Mouse (Mus musculus): ENCODE measurements around the gene Alox12. TPM values are rescaled to one million over a fixed set of nuclear protein-coding genes. Genes with fewer than 3 reads are reported as not detected.

The Alox12 gene
- polyA plus RNA-seq, 1 experiment, result 0.47 TPM

- Histone ChIP-seq H3K4me3 (ENCODE audit: insufficient read depth, poor library complexity, severe bottlenecking) (no peak overlapping the region), H3ac (ENCODE audit: control insufficient read depth, insufficient read length, low read depth) (no peak overlapping the region), H3K79me2 (ENCODE audit: control insufficient read depth, insufficient read depth) (no peaks in the 10 kb centered on the region), H3K36me3 (ENCODE audit: control insufficient read depth, insufficient read depth) (no peaks in the 10 kb centered on the region), H3K27me3 (ENCODE audit: control insufficient read depth, insufficient read depth, insufficient read length) (no peaks in the 10 kb centered on the region), H3K79me3 (ENCODE audit: low read depth) (no peaks in the 10 kb centered on the region)
- no peak for TF ChIP-seq MAX (IDR thresholded peaks at IDR 0.05)
Observed at GRCm38 (mm10) chr11:70206801-70207200, 48.4 kb downstream of the Alox12 start.

GRCm38 (mm10) chr11:70201691-70202090, 53.5 kb downstream of the Alox12 start:
- no peaks in the 10 kb centered on the region for H3K27me3 ChIP-seq (ENCODE audit: control insufficient read depth, insufficient read depth, insufficient read length)
- no peak overlapping the region for H3ac ChIP-seq (ENCODE audit: control insufficient read depth, insufficient read length, low read depth)
- no peak for TF ChIP-seq USF1 (IDR thresholded peaks at IDR 0.05; ENCODE audit: low read depth)
- TF ChIP-seq CTCF (IDR thresholded peaks at IDR 0.05; ENCODE audit: control insufficient read depth, insufficient read depth, insufficient read length), result peak; percentile 86

GRCm38 (mm10) chr11:70200036-70200608, 55.0 kb downstream of the Alox12 start:
- Histone ChIP-seq H3K79me3 (ENCODE audit: low read depth) (peaks cover 3% of the 10 kb centered on the region), H3K27me3 (ENCODE audit: control insufficient read depth, insufficient read depth, insufficient read length) (no peaks in the 10 kb centered on the region), H3K36me3 (ENCODE audit: control insufficient read depth, insufficient read depth) (peaks cover 4% of the 10 kb centered on the region), H3K4me3 (ENCODE audit: insufficient read depth, poor library complexity, severe bottlenecking) (no peak overlapping the region), H3ac (ENCODE audit: control insufficient read depth, insufficient read length, low read depth) (peak overlapping the region; percentile 31), H3K79me2 (ENCODE audit: control insufficient read depth, insufficient read depth) (no peaks in the 10 kb centered on the region)
- TF ChIP-seq CEBPB (IDR thresholded peaks at IDR 0.05; ENCODE audit: low read depth), result no peak
- TF ChIP-seq USF1 (IDR thresholded peaks at IDR 0.05; ENCODE audit: low read depth), result peak; percentile 72

More at GRCm38 (mm10) chr11:70201691-70202090, 53.5 kb downstream of the Alox12 start:
- Histone ChIP-seq H3K79me3 (ENCODE audit: low read depth) (peaks cover 3% of the 10 kb centered on the region), H3K4me3 (ENCODE audit: insufficient read depth, poor library complexity, severe bottlenecking) (no peak overlapping the region), H3K36me3 (ENCODE audit: control insufficient read depth, insufficient read depth) (no peaks in the 10 kb centered on the region), H3K79me2 (ENCODE audit: control insufficient read depth, insufficient read depth) (no peaks in the 10 kb centered on the region)

- TF ChIP-seq CTCF (IDR thresholded peaks at IDR 0.05; ENCODE audit: control insufficient read depth, insufficient read depth, insufficient read length) (no peak), USF1 (IDR thresholded peaks at IDR 0.05; ENCODE audit: low read depth) (no peak), MYOD1 (IDR thresholded peaks at IDR 0.05; ENCODE audit: control insufficient read depth, insufficient read length, low read depth) (no peak), FOSL1 (IDR thresholded peaks at IDR 0.05; ENCODE audit: insufficient read depth, low read length, poor library complexity, severe bottlenecking) (no peak), CEBPB (IDR thresholded peaks at IDR 0.05; ENCODE audit: low read depth) (no peak), MYOG (IDR thresholded peaks at IDR 0.05; ENCODE audit: control insufficient read depth, extremely low read depth, insufficient read length) (no peak), MAX (IDR thresholded peaks at IDR 0.05) (no peak)
- peak overlapping the region; percentile 2 for H3K4me3 ChIP-seq (ENCODE audit: insufficient read depth, poor library complexity, severe bottlenecking)
- no peaks in the 10 kb centered on the region for H3K79me2 ChIP-seq (ENCODE audit: control insufficient read depth, insufficient read depth)
- peaks cover 4% of the 10 kb centered on the region for H3K36me3 ChIP-seq (ENCODE audit: control insufficient read depth, insufficient read depth)
- no peaks in the 10 kb centered on the region for H3K27me3 ChIP-seq (ENCODE audit: control insufficient read depth, insufficient read depth, insufficient read length)
- peaks cover 3% of the 10 kb centered on the region for H3K79me3 ChIP-seq (ENCODE audit: low read depth)
- H3ac ChIP-seq (ENCODE audit: control insufficient read depth, insufficient read length, low read depth), result no peak overlapping the region
Observed at GRCm38 (mm10) chr11:70199107-70199506, 56.0 kb downstream of the Alox12 start.

GRCm38 (mm10) chr11:70198332-70198731, 56.8 kb downstream of the Alox12 start:
- TF ChIP-seq MYOG (IDR thresholded peaks at IDR 0.05; ENCODE audit: control insufficient read depth, extremely low read depth, insufficient read length), result no peak
- peak; percentile 83 for TF ChIP-seq CEBPB (IDR thresholded peaks at IDR 0.05; ENCODE audit: low read depth)
- peak; percentile 93 for TF ChIP-seq FOSL1 (IDR thresholded peaks at IDR 0.05; ENCODE audit: insufficient read depth, low read length, poor library complexity, severe bottlenecking)
- peak; percentile 13 for TF ChIP-seq USF1 (IDR thresholded peaks at IDR 0.05; ENCODE audit: low read depth)
- no peak for TF ChIP-seq MYOD1 (IDR thresholded peaks at IDR 0.05; ENCODE audit: control insufficient read depth, insufficient read length, low read depth)
- peak; percentile 53 for TF ChIP-seq MAX (IDR thresholded peaks at IDR 0.05)
- no peak for TF ChIP-seq CTCF (IDR thresholded peaks at IDR 0.05; ENCODE audit: control insufficient read depth, insufficient read depth, insufficient read length)

DNA sequence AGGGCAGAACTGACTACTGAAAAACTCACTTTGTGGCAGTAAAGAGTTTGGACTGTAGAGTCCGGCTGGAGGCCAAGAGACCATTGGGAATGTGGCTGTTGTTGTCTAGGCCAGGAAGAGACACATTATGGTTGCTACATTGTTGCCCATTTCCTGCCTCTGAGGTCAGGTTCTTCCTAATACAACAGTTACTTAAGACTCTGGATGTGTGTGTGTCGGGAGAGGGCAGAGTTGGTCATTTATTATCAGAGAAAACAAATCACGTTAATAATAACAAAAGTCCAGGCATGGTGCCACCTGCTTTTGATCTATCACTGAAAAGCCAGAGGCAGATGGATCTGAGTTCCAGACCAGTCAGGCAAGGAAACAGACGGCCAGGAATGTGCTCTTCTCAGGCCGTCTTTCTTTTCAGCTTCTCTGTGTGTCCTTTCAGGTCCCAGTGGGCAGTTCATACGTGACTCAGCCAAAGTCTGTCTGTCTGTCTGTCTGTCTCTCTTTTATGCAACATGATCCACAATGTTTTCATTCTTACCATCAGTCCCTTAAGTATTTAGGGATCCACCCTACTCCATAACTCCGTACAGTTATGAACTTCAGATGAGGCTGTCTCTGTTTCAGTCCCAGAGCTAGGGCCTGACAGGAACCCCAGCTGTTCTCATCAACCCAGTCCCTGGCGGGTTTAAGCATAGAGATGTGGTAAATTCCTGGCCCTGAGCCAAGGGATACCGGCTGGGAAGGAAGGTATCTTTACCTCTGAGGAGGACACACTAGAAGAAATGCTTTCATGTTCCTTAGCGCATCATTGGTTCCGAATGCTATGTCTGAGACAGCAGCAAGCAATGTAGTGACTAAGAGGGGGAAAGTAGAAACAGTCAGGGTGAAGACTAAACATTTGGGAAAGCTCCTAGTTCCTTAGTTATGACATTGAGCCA, 61.5 kb downstream of the Alox12 start:
- no peaks in the 10 kb centered on the region for H3K79me3 ChIP-seq (ENCODE audit: low read depth)
- H3K4me3 ChIP-seq (ENCODE audit: insufficient read depth, poor library complexity, severe bottlenecking), result no peak overlapping the region
- H3ac ChIP-seq (ENCODE audit: control insufficient read depth, insufficient read length, low read depth), result peak overlapping the region; percentile 19
- TF ChIP-seq MYOD1 (IDR thresholded peaks at IDR 0.05; ENCODE audit: control insufficient read depth, insufficient read length, low read depth) (peak; percentile 63), FOSL1 (IDR thresholded peaks at IDR 0.05; ENCODE audit: insufficient read depth, low read length, poor library complexity, severe bottlenecking) (peak; percentile 44), CEBPB (IDR thresholded peaks at IDR 0.05; ENCODE audit: low read depth) (peak; percentile 81), MAX (IDR thresholded peaks at IDR 0.05) (no peak), USF1 (IDR thresholded peaks at IDR 0.05; ENCODE audit: low read depth) (no peak), CTCF (IDR thresholded peaks at IDR 0.05; ENCODE audit: control insufficient read depth, insufficient read depth, insufficient read length) (no peak), MYOG (IDR thresholded peaks at IDR 0.05; ENCODE audit: control insufficient read depth, extremely low read depth, insufficient read length) (no peak)
- H3K36me3 ChIP-seq (ENCODE audit: control insufficient read depth, insufficient read depth), result peaks cover 4% of the 10 kb centered on the region
- no peaks in the 10 kb centered on the region for H3K27me3 ChIP-seq (ENCODE audit: control insufficient read depth, insufficient read depth, insufficient read length)
- no peaks in the 10 kb centered on the region for H3K79me2 ChIP-seq (ENCODE audit: control insufficient read depth, insufficient read depth)

More at GRCm38 (mm10) chr11:70198332-70198731, 56.8 kb downstream of the Alox12 start:
- no peaks in the 10 kb centered on the region for H3K27me3 ChIP-seq (ENCODE audit: control insufficient read depth, insufficient read depth, insufficient read length)
- no peak overlapping the region for H3K4me3 ChIP-seq (ENCODE audit: insufficient read depth, poor library complexity, severe bottlenecking)
- peaks cover 3% of the 10 kb centered on the region for H3K79me3 ChIP-seq (ENCODE audit: low read depth)
- no peak overlapping the region for H3ac ChIP-seq (ENCODE audit: control insufficient read depth, insufficient read length, low read depth)
- peaks cover 4% of the 10 kb centered on the region for H3K36me3 ChIP-seq (ENCODE audit: control insufficient read depth, insufficient read depth)
- no peaks in the 10 kb centered on the region for H3K79me2 ChIP-seq (ENCODE audit: control insufficient read depth, insufficient read depth)

Measured in C2C12 (cell line).